Mouse (Mus musculus) kidney, embryonic 14.5 days (tissue): Measurements from ENCODE around the gene Slc12a8. TPM values are rescaled to one million over a fixed set of nuclear protein-coding genes. Genes with fewer than 3 reads are reported as not detected.

ENCODE experiments used
- ATAC-seq: fragments of 200-750 bp; cut with Nextera tagmentation; 2 replicates; pipeline ENCODE4 v1.8.0; 2017; ENCODE audit warnings: moderate number of reproducible peaks, mild to moderate bottlenecking, moderate TSS enrichment, moderate library complexity; ENCODE audit not compliant: low FRiP score, low TSS enrichment
- H3K27ac ChIP-seq: fragments of 300-500 bp; sonication (generic); 2 replicates; pipeline ENCODE4 v1.5.1; 2014; ENCODE audit warnings: low read depth, mild to moderate bottlenecking, low read length, moderate library complexity, mixed read lengths
- H3K27me3 ChIP-seq: fragments of 300-500 bp; sonication (generic); 2 replicates; pipeline ENCODE4 v1.6.1; 2014; ENCODE audit warnings: mild to moderate bottlenecking, low read length; ENCODE audit not compliant: control insufficient read depth, insufficient read depth
- H3K36me3 ChIP-seq: fragments of 300-500 bp; sonication (generic); 2 replicates; pipeline ENCODE4 v1.6.1; 2014; ENCODE audit warnings: low read length, mixed read lengths; ENCODE audit not compliant: control insufficient read depth, insufficient read depth
- H3K4me1 ChIP-seq: fragments of 300-500 bp; sonication (generic); 2 replicates; pipeline ENCODE4 v1.6.1; 2014; ENCODE audit warnings: low read length, mixed read lengths; ENCODE audit not compliant: control insufficient read depth, insufficient read depth
- H3K4me2 ChIP-seq: fragments of 300-500 bp; sonication (generic); replicated peaks from 2 replicates; pipeline ENCODE4 v1.6.1; 2014; ENCODE audit warnings: low read depth, mild to moderate bottlenecking, low read length
- H3K4me3 ChIP-seq: fragments of 300-500 bp; sonication (generic); 2 replicates; pipeline ENCODE4 v1.5.1; 2014; ENCODE audit warnings: mild to moderate bottlenecking, low read length
- H3K9ac ChIP-seq: fragments of 300-500 bp; sonication (generic); 2 replicates; pipeline ENCODE4 v1.6.1; 2014; ENCODE audit warnings: low read depth, mild to moderate bottlenecking, low read length, moderate library complexity
- H3K9me3 ChIP-seq: fragments of 300-500 bp; sonication (generic); 2 replicates; pipeline ENCODE4 v1.6.1; 2016; ENCODE audit warnings: low read length; ENCODE audit not compliant: control insufficient read depth
- WGBS: fragments of 180-500 bp; shearing (Covaris S2); extraction: QIAGEN DNeasy Blood & Tissue Kit; methylation state at CpG from one replicate; pipeline ENCODE4 v1.1.7; 2014; 5-methylcytosine and 5-hydroxymethylcytosine counted together
- polyA plus RNA-seq: library from polyadenylated mRNA; unstranded; fragments of >200 nt; fragmentation: Nextera tagmentation; extraction: Ambion mirVana; gene quantifications from 2 replicates; pipeline ENCODE4 v1.2.1, GENCODE M21; 2014

Slc12a8 gene
- polyA plus RNA-seq, 1 experiment from 2014 or later, result 1.2 TPM

- Histone ChIP-seq H3K9me3 (no peaks in the 10 kb centered on the region), H3K4me3 (no peak overlapping the region), H3K4me2 (no peak overlapping the region), H3K27ac (no peak overlapping the region), H3K4me1 (no peaks in the 10 kb centered on the region), H3K36me3 (no peaks in the 10 kb centered on the region), H3K27me3 (no peaks in the 10 kb centered on the region), H3K9ac (no peak overlapping the region)
- ATAC-seq, result no peak
- WGBS, result 61% methylated on average over 3 of the region's 3 CpGs
These were observed 124.7 kb downstream of the Slc12a8 start for GRCm38 (mm10) chr16:33641779-33642178.

GRCm38 (mm10) chr16:33653116-33653515 is 136.0 kb downstream of the Slc12a8 start:
- 87% methylated on average over 6 of the region's 6 CpGs for WGBS

GRCm38 (mm10) chr16:33655443-33655842 is 138.3 kb downstream of the Slc12a8 start:
- no peak overlapping the region for H3K4me3 ChIP-seq
- no peaks in the 10 kb centered on the region for H3K36me3 ChIP-seq
- no peak for ATAC-seq
- H3K27me3 ChIP-seq, result no peaks in the 10 kb centered on the region
- no peak overlapping the region for H3K9ac ChIP-seq
- H3K4me1 ChIP-seq, result no peaks in the 10 kb centered on the region
- no peak overlapping the region for H3K4me2 ChIP-seq
- 97% methylated on average over 3 of the region's 3 CpGs for WGBS
- no peak overlapping the region for H3K27ac ChIP-seq
- H3K9me3 ChIP-seq, result peaks cover 6% of the 10 kb centered on the region

More at GRCm38 (mm10) chr16:33653116-33653515, 136.0 kb downstream of the Slc12a8 start:
- no peak overlapping the region for H3K9ac ChIP-seq
- peaks cover 10% of the 10 kb centered on the region for H3K9me3 ChIP-seq
- no peak overlapping the region for H3K4me3 ChIP-seq
- no peaks in the 10 kb centered on the region for H3K36me3 ChIP-seq
- no peak overlapping the region for H3K27ac ChIP-seq
- H3K4me1 ChIP-seq, result no peaks in the 10 kb centered on the region
- no peak for ATAC-seq
- H3K4me2 ChIP-seq, result no peak overlapping the region
- no peaks in the 10 kb centered on the region for H3K27me3 ChIP-seq

GRCm38 (mm10) chr16:33657191-33657590 is 140.1 kb downstream of the Slc12a8 start:
- Histone ChIP-seq H3K27ac (no peak overlapping the region), H3K9ac (no peak overlapping the region), H3K4me3 (no peak overlapping the region), H3K27me3 (no peaks in the 10 kb centered on the region), H3K9me3 (no peaks in the 10 kb centered on the region; the same call in 1 of the 2 replicates), H3K36me3 (no peaks in the 10 kb centered on the region), H3K4me1 (no peaks in the 10 kb centered on the region), H3K4me2 (no peak overlapping the region)
- no peak for ATAC-seq
- 87% methylated on average over 3 of the region's 3 CpGs for WGBS

GRCm38 (mm10) chr16:33658121-33658520 is 141.0 kb downstream of the Slc12a8 start:
- H3K4me1 ChIP-seq, result no peaks in the 10 kb centered on the region
- H3K27me3 ChIP-seq, result no peaks in the 10 kb centered on the region
- no peak overlapping the region for H3K27ac ChIP-seq
- H3K4me3 ChIP-seq, result no peak overlapping the region
- no peaks in the 10 kb centered on the region; the same call in 1 of the 2 replicates for H3K9me3 ChIP-seq
- no peaks in the 10 kb centered on the region for H3K36me3 ChIP-seq
- H3K4me2 ChIP-seq, result no peak overlapping the region
- no peak overlapping the region for H3K9ac ChIP-seq
- 95% methylated on average over 3 of the region's 3 CpGs for WGBS
- ATAC-seq, result no peak

GRCm38 (mm10) chr16:33659521-33659920 is 142.4 kb downstream of the Slc12a8 start:
- no peak for ATAC-seq
- no peaks in the 10 kb centered on the region for H3K4me1 ChIP-seq
- no peaks in the 10 kb centered on the region; the same call in 1 of the 2 replicates for H3K9me3 ChIP-seq
- WGBS, result 87% methylated on average over 5 of the region's 5 CpGs
- H3K27me3 ChIP-seq, result no peaks in the 10 kb centered on the region
- H3K4me2 ChIP-seq, result no peak overlapping the region
- no peak overlapping the region for H3K9ac ChIP-seq
- no peak overlapping the region for H3K27ac ChIP-seq
- H3K36me3 ChIP-seq, result no peaks in the 10 kb centered on the region
- no peak overlapping the region for H3K4me3 ChIP-seq

DNA sequence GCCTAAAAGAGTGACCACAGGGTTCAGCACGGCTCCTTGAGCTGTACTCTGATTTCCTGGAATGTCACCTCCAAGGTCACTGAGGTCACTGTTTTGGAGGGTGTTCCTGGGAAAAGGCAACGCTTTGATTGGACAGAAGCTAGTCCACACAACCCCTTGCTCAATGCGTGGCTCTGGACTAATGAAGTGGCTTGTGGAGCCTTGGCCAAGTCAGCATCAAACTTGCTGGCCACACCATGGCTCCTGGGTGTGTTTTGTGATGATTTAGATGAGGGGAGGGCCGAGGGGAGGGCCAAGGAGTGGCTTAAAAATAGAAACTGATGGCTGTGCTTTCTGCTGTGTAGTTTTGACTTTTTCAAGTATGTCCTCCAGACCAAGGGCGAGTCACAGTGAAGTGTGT is 143.0 kb downstream of the Slc12a8 start:
- Histone ChIP-seq H3K27me3 (no peaks in the 10 kb centered on the region), H3K9me3 (no peaks in the 10 kb centered on the region), H3K4me1 (no peaks in the 10 kb centered on the region), H3K27ac (no peak overlapping the region), H3K4me3 (no peak overlapping the region), H3K9ac (no peak overlapping the region), H3K4me2 (no peak overlapping the region), H3K36me3 (no peaks in the 10 kb centered on the region)
- WGBS, result 56% methylated on average over 5 of the region's 5 CpGs
- no peak for ATAC-seq

GRCm38 (mm10) chr16:33662841-33663240 is 145.7 kb downstream of the Slc12a8 start:
- ATAC-seq, result no peak
- H3K27me3 ChIP-seq, result no peaks in the 10 kb centered on the region
- WGBS, result 91% methylated on average over 10 of the region's 10 CpGs
- H3K36me3 ChIP-seq, result no peaks in the 10 kb centered on the region
- H3K9me3 ChIP-seq, result no peaks in the 10 kb centered on the region
- H3K4me2 ChIP-seq, result no peak overlapping the region
- no peak overlapping the region for H3K4me3 ChIP-seq
- H3K4me1 ChIP-seq, result no peaks in the 10 kb centered on the region
- H3K9ac ChIP-seq, result no peak overlapping the region
- no peak overlapping the region for H3K27ac ChIP-seq

DNA sequence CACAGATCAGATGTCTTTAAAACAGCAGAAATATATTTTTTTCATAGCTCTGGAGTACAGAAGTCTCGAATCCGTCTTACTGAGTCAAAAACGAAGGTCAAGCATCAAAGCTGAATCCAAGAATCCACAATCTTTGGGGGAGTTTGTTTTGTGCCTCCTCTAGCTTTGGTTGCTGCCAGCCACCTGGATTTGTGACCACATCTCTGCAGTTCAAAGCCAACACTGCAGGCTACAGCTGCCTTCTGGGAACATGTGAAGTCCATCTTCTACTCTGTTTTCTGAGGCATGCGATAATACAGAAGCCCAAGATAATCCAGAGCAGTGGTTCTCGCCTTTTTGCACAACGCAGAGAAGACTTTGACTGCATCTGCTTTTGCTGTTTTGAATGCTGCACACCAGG is 149.1 kb downstream of the Slc12a8 start:
- 82% methylated on average over 6 of the region's 6 CpGs for WGBS
- no peak for ATAC-seq

More for the DNA sequence above, 149.1 kb downstream of the Slc12a8 start:
- Histone ChIP-seq H3K9ac (no peak overlapping the region), H3K4me2 (no peak overlapping the region), H3K4me1 (no peaks in the 10 kb centered on the region), H3K4me3 (no peak overlapping the region), H3K27ac (no peak overlapping the region), H3K9me3 (no peaks in the 10 kb centered on the region), H3K36me3 (no peaks in the 10 kb centered on the region), H3K27me3 (no peaks in the 10 kb centered on the region)
